Mouse (Mus musculus) ovary, postnatal 10 days (tissue): Measurements from ENCODE around the gene Gm21776.
"Not testable (repeated sequence)": the region's sequence is repeated elsewhere in the genome, so short reads cannot be mapped to it uniquely, and the experiment has no call there.

Experiments used
- DNase-seq: peaks from one replicate; pipeline ENCODE4 v3.0.0; 2022; ENCODE audit warnings: low spot score

Gene Gm21776

GRCm38 (mm10) chrY:76378362-76378761 is at the start of gene Gm21776:
TSS of gene Gm21776 (plus strand) at chrY:76378662.
- DNase-seq, result not testable (repeated sequence)
